Mouse (Mus musculus): ENCODE data around the gene Srpk1.

- TF ChIP-seq CTCF (IDR thresholded peaks at IDR 0.05; ENCODE audit: borderline replicate concordance, insufficient read depth, low read depth, low read length) = no peak
- TF ChIP-seq POLR2A (IDR thresholded peaks at IDR 0.05; ENCODE audit: borderline replicate concordance, insufficient read depth, low read length) = no peak
Measured at GRCm38 (mm10) chr17:28586509-28586908, 36.0 kb downstream of the Srpk1 start.
